Mouse (Mus musculus): ENCODE measurements around the gene Zfp980. TPM values are rescaled to one million over a fixed set of nuclear protein-coding genes. Genes with fewer than 3 reads are reported as not detected.
"Not testable (repeated sequence)": the region's sequence is repeated elsewhere in the genome, so short reads cannot be mapped to it uniquely, and the experiment has no call there.

The Zfp980 gene
- total and polyA plus RNA-seq, 2 experiments: not detected

GRCm38 (mm10) chr4:145744935-145745644, 74.6 kb downstream of the Zfp980 start:
- DNase-seq (ENCODE audit: extremely low read depth, low read depth, low spot score): peak; percentile 44
- WGBS: 3% methylated on average over 56 of the region's 83 CpGs
- Histone ChIP-seq H3K4me3 (ENCODE audit: insufficient read depth, low read depth, low read length) (peak overlapping the region; percentile 60; the same call in 1 of the 2 replicates), H3K9ac (ENCODE audit: low read depth, low read length) (0 out of 2 replicates have a peak overlapping the region, but pooled peaks have one; percentile 62)
- not testable (repeated sequence) for H3K4me1 ChIP-seq (ENCODE audit: control insufficient read depth, insufficient read depth, low read length); H3K27me3 ChIP-seq (ENCODE audit: control insufficient read depth, insufficient read depth, low read length); H3K79me2 ChIP-seq (ENCODE audit: control insufficient read depth, insufficient read depth, low read length); H3K27ac ChIP-seq (replicated peaks; ENCODE audit: insufficient read depth, low read depth, low read length); H3K36me3 ChIP-seq (ENCODE audit: control insufficient read depth, insufficient read depth, low read length)

GRCm38 (mm10) chr4:145745645-145745991, 75.1 kb downstream of the Zfp980 start:
- H3K36me3 ChIP-seq (ENCODE audit: control insufficient read depth, insufficient read depth, low read length); H3K79me2 ChIP-seq (ENCODE audit: control insufficient read depth, insufficient read depth, low read length); H3K4me1 ChIP-seq (ENCODE audit: control insufficient read depth, insufficient read depth, low read length); H3K4me3 ChIP-seq (ENCODE audit: insufficient read depth, low read depth, low read length); H3K27me3 ChIP-seq (ENCODE audit: control insufficient read depth, insufficient read depth, low read length); H3K27ac ChIP-seq (replicated peaks; ENCODE audit: insufficient read depth, low read depth, low read length); H3K9ac ChIP-seq (ENCODE audit: low read depth, low read length); DNase-seq (ENCODE audit: extremely low read depth, low read depth, low spot score): not testable (repeated sequence)
- no CpG with 5 or more reads among the region's 30 CpGs for WGBS

Other genes with a start within 250 kb of the Zfp980 start
- gene Zfp990, start 159.9 kb upstream of the Zfp980 start, total RNA-seq (2014; rRNA removed): not detected in 2 replicates
- not detected in 2 replicates for gene Zfp990, start 159.9 kb upstream of the Zfp980 start, polyA plus RNA-seq (2012; rRNA removed)
- gene Gm13212, start 85.5 kb upstream of the Zfp980 start, total RNA-seq (2014; rRNA removed): 0.20 and 0.28 TPM in 2 replicates
- not detected in 2 replicates for gene Gm13212, start 85.5 kb upstream of the Zfp980 start, polyA plus RNA-seq (2012; rRNA removed)
- gene Zfp986, start 198.1 kb downstream of the Zfp980 start, total RNA-seq (2014; rRNA removed): not detected in 2 replicates
- not detected in 2 replicates for gene Zfp986, start 198.1 kb downstream of the Zfp980 start, polyA plus RNA-seq (2012; rRNA removed)